Mouse (Mus musculus) olfactory bulb, adult 2 months (tissue): Measurements from ENCODE around the gene Btg2. TPM values are rescaled to one million over a fixed set of nuclear protein-coding genes. Genes with fewer than 3 reads are reported as not detected.

Experiments used
- H3K27ac ChIP-seq: fragments of 200-500 bp; 2 replicates; pipeline ENCODE4 v1.5.1; 2012; ENCODE audit warnings: low read depth, low read length; ENCODE audit not compliant: insufficient read depth
- H3K4me1 ChIP-seq: fragments of 200-500 bp; 2 replicates; pipeline ENCODE4 v1.6.1; 2012; ENCODE audit warnings: low read length; ENCODE audit not compliant: control insufficient read depth, insufficient read depth
- H3K4me3 ChIP-seq: fragments of 200-500 bp; 2 replicates; pipeline ENCODE4 v1.5.1; 2012; ENCODE audit warnings: mild to moderate bottlenecking, low read depth, low read length, moderate library complexity; ENCODE audit not compliant: insufficient read depth
- CTCF ChIP-seq: fragments of 200-500 bp; IDR thresholded peaks from 2 replicates; pipeline ENCODE4 v1.5.1; 2012; ENCODE audit warnings: low read depth, mild to moderate bottlenecking, low read length, moderate library complexity; ENCODE audit not compliant: insufficient read depth
- POLR2A ChIP-seq: fragments of 200-500 bp; IDR thresholded peaks from 2 replicates; pipeline ENCODE4 v1.6.1; 2012; ENCODE audit warnings: mild to moderate bottlenecking, low read depth, low read length, moderate library complexity; ENCODE audit not compliant: insufficient read depth
- WGBS: fragments of 180-500 bp; shearing (Covaris S2); methylation state at CpG from one replicate; pipeline ENCODE4 v1.1.7; 2018; 5-methylcytosine and 5-hydroxymethylcytosine counted together
- polyA plus RNA-seq: library from polyadenylated mRNA; stranded (reverse); fragments of >200 nt; gene quantifications from 2 replicates; pipeline ENCODE4 v1.2.4, GENCODE M21; 2012; ENCODE audit warnings: low replicate concordance; ENCODE audit not compliant: missing spikeins, insufficient read depth, insufficient read length

The Btg2 gene
- polyA plus RNA-seq, 1 experiment = 111 TPM

DNA sequence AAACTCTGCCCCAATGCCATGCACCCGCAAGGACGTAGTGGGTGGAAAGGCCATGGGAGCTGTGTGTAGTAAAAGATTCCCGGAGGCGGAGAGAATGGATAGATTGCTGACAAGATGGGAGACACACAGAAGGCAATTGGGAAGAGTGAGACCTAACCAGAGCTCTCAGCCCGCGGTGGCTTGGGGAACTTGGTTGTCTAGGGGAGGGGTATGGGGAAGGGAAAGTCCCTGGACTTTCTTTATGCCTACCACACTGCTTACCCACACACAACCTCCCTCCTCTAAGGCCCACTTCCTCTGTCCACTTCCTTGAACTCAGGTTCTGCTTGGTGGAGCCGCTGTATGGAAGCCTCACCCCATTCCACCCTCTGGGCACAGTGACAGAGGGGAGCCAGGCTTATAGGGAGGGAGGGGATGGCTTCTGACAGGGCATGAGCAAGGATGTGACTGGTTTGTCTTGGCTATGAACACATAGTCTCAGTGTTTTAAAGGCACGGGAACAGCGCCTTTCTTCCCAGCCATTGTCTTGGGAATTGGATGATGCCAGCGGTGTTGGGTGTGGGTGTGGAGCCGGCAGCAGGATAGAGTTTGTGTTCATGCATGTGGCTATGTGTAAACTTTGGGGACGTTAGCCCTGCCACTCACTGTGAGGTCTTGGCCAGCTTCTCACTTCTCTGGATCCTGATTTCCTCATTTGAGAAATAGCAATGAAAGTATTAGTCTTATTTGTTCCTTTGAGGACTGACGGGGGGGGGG, 15.0 kb upstream of the Btg2 start:
- TF ChIP-seq POLR2A = no peak
- no peak for TF ChIP-seq CTCF
- Histone ChIP-seq H3K27ac (peak overlapping the region; percentile 76), H3K4me1 (peaks cover 56% of the 10 kb centered on the region), H3K4me3 (no peak overlapping the region)
- WGBS = 58% methylated on average over 13 of the region's 13 CpGs

GRCm38 (mm10) chr1:134092852-134093770, 14.2 kb upstream of the Btg2 start:
- H3K27ac ChIP-seq = peak overlapping the region; percentile 76
- H3K4me3 ChIP-seq = peak overlapping the region; percentile 43
- peaks cover 47% of the 10 kb centered on the region for H3K4me1 ChIP-seq
- TF ChIP-seq POLR2A = no peak
- no peak for TF ChIP-seq CTCF
- 2% methylated on average over 43 of the region's 43 CpGs for whole genome bisulfite sequencing

DNA sequence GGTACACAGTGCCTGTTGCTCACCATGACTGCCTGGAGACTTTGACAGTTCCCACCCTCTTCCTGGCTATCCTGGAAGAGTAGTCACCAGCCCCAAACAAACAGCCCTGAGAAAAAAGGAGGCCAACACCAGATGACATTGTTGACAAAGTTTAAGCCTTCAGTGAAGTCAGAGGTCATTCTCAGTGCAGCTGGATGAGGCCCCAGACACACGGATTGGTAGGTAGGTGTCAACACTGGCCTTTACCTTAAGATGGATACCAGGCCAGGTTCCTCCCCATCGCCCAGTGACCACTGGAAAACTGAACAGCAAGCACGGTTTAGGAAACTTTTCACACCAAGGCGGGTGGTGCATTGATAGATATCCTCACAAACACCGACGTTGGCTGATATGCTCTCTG, 13.4 kb upstream of the Btg2 start:
- H3K4me3 ChIP-seq = peak overlapping the region; percentile 43
- H3K4me1 ChIP-seq = peaks cover 42% of the 10 kb centered on the region
- WGBS = 49% methylated on average over 6 of the region's 6 CpGs
- TF ChIP-seq CTCF (no peak), POLR2A (no peak)
- peak overlapping the region; percentile 34; the same call in 1 of the 2 replicates for H3K27ac ChIP-seq

DNA sequence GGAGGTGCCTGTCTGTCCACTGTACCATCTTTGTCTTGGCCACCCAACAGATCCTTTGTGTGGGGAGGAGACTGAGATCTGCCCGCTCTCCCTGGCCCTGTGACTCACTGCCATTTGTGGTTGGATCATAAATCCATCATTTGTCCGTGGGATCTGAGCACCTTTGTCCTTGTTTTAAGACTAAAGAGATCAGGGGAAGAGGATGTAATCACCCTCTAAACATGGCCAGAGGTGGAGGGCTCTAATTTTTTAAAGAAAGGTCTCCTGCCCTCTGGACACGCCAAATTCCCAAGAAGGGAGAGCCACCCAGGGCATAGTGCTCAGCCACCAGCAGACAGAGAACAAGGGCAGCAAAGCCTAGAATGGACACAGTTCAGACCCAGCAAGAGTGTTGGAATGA, 12.9 kb upstream of the Btg2 start:
- Histone ChIP-seq H3K4me1 (peaks cover 39% of the 10 kb centered on the region), H3K4me3 (no peak overlapping the region), H3K27ac (no peak overlapping the region)
- TF ChIP-seq CTCF = no peak
- TF ChIP-seq POLR2A = no peak
- 97% methylated on average over 3 of the region's 3 CpGs for WGBS

DNA sequence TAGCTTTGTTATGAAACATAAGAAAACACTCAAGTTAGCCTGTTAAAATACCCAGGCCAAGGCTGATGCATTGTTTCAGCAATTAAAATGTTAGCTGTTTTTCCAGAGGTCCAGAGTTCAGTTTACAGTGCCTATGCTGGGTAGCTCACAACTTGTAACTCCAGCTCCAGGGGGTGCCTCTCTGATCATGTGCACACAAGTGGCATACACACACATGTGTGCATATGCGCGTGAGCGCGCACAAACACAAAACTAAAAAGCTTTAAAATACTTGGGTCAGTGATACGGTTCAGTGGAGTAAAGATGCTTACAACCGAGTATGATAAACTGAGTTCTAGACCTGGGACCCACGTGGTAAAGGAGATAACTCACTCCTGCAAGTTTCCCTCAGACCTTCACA, 10.2 kb upstream of the Btg2 start:
- no peak overlapping the region for H3K4me3 ChIP-seq
- H3K27ac ChIP-seq = no peak overlapping the region
- TF ChIP-seq POLR2A (no peak), CTCF (no peak)
- 94% methylated on average over 7 of the region's 7 CpGs for WGBS
- peaks cover 25% of the 10 kb centered on the region for H3K4me1 ChIP-seq

- Histone ChIP-seq H3K4me1 (peaks cover 25% of the 10 kb centered on the region), H3K4me3 (no peak overlapping the region), H3K27ac (no peak overlapping the region)
- no peak for TF ChIP-seq CTCF
- no peak for TF ChIP-seq POLR2A
- WGBS = 80% methylated on average over 16 of the region's 16 CpGs
These were observed 8.0 kb upstream of the Btg2 start for GRCm38 (mm10) chr1:134086811-134087398.

DNA sequence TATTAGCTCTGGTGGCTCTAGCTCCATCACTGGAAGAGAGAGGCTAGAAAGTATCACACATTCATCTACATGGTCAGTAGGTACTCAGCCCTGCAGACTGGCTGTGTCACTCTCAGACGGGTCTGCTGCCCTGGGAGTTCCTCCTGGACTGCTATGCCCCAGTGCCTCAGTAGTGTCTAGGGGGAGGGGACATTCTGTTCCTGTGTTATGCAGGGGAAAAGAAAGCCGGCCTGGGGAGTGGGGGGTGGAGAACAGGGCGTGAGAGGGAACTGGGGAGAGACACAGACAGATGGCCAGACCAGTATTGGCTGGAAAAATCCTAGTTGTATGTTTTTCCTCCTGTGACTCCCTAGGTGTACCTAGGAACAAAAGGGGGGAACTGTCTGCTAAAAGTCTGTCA, 7.1 kb upstream of the Btg2 start:
- no peak overlapping the region for H3K27ac ChIP-seq
- TF ChIP-seq POLR2A = no peak
- TF ChIP-seq CTCF = no peak
- WGBS = 82% methylated on average over 3 of the region's 3 CpGs
- peaks cover 25% of the 10 kb centered on the region for H3K4me1 ChIP-seq
- H3K4me3 ChIP-seq = no peak overlapping the region

DNA sequence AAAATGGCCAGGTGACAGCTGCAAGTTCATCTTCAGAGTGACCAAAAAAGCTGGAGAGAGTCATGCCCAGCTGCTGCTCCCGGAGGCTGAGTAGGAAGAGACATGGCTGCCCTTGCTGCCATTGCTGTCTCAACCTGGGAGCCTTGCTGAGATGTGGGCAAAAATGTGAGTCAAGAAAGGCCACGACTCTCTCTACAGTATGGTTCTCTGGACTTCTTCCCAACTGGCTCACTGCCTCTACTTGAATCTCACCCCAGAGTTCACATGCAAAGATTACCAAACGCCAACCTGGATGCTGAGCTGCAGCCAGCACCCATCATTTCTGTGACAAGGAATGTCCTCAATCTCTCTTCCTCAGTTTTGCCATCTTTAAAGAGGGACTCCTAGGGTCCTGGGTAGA, 5.2 kb upstream of the Btg2 start:
- 72% methylated on average over 3 of the region's 3 CpGs for WGBS
- Histone ChIP-seq H3K27ac (peak overlapping the region; percentile 92; the same call in 1 of the 2 replicates), H3K4me1 (peaks cover 32% of the 10 kb centered on the region), H3K4me3 (no peak overlapping the region)
- TF ChIP-seq POLR2A (no peak), CTCF (no peak)
